Mouse (Mus musculus): ENCODE data around the gene Babam2. TPM values are rescaled to one million over a fixed set of nuclear protein-coding genes. Genes with fewer than 3 reads are reported as not detected.
"Not testable (repeated sequence)": the region's sequence is repeated elsewhere in the genome, so short reads cannot be mapped to it uniquely, and the experiment has no call there.

Babam2 gene
- polyA plus RNA-seq, 1 experiment from 2014 or later, result 53.2 TPM

DNA sequence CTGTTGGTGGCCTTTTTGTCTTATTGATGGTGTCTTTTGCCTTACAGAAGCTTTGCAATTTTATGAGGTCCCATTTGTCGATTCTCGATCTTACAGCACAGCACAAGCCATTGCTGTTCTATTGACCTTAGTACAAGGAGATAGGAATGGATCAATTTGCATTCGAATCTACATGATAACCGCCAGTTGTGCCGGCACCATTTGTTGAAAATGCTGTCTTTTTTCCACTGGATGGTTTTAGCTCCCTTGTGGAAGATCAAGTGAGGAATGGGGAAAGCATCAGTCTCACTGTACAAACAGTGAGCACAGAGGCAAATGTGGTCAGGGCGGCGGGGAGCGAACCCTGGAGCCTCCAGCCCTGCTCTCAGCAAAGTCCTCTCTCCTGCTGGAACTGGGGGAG lies 106.7 kb downstream of the Babam2 start:
- not testable (repeated sequence) for H3K4me2 ChIP-seq; H3K9me3 ChIP-seq; H3K27ac ChIP-seq; H3K9ac ChIP-seq; H3K36me3 ChIP-seq (replicated peaks); H3K4me1 ChIP-seq; ATAC-seq (replicated peaks); H3K4me3 ChIP-seq; H3K27me3 ChIP-seq (replicated peaks)
- WGBS, result 89% methylated on average over 8 of the region's 8 CpGs

DNA sequence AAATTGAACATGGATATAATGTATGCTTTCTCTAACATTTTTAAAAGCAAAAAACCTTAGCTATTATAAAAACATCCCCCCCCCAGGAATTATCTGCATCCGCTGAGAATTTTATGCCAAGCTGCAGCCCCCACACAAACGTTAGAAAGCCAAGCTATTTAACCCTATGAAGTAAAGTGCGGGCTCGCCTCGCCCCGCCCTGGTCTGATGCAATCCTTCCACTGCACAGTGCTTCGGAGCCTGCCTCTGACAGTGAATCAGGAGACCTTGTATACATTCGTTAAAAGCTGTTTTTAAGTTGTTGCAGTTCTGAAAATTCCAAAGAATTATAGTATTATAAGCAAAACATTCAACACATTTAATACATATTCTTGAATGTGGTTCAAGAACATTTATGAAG lies 107.3 kb downstream of the Babam2 start:
- Histone ChIP-seq H3K9me3 (no peaks in the 10 kb centered on the region), H3K4me1 (no peaks in the 10 kb centered on the region), H3K4me3 (no peak overlapping the region), H3K27me3 (replicated peaks) (no peaks in the 10 kb centered on the region), H3K36me3 (replicated peaks) (no peaks in the 10 kb centered on the region), H3K9ac (no peak overlapping the region), H3K4me2 (no peak overlapping the region), H3K27ac (no peak overlapping the region)
- ATAC-seq (replicated peaks), result no peak
- 64% methylated on average over 8 of the region's 8 CpGs for WGBS

DNA sequence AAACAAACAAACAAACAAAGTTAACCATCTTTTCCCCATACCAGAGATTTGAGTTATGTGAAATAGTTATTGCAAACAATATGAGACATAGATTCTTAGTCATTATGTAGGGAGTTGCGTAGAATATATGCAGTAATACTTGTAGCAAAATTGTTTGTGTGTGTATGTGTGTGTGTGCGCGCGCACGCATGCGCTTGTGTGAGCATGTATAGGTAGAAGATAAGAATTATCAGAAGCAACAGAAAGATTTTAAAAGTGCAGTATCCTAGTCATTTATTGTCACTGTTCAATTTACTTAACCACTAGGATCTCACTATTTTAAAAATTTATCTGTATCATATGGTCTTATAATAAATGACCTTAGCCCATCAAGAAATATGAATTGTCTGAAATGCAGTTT lies 109.8 kb downstream of the Babam2 start:
- no peak overlapping the region for H3K9ac ChIP-seq
- no peaks in the 10 kb centered on the region for H3K27me3 ChIP-seq (replicated peaks)
- H3K9me3 ChIP-seq, result no peaks in the 10 kb centered on the region
- no peak overlapping the region for H3K27ac ChIP-seq
- H3K4me2 ChIP-seq, result no peak overlapping the region
- H3K36me3 ChIP-seq (replicated peaks), result no peaks in the 10 kb centered on the region
- no peak for ATAC-seq (replicated peaks)
- no peak overlapping the region for H3K4me3 ChIP-seq
- H3K4me1 ChIP-seq, result no peaks in the 10 kb centered on the region
- WGBS, result 98% methylated on average over 6 of the region's 6 CpGs

DNA sequence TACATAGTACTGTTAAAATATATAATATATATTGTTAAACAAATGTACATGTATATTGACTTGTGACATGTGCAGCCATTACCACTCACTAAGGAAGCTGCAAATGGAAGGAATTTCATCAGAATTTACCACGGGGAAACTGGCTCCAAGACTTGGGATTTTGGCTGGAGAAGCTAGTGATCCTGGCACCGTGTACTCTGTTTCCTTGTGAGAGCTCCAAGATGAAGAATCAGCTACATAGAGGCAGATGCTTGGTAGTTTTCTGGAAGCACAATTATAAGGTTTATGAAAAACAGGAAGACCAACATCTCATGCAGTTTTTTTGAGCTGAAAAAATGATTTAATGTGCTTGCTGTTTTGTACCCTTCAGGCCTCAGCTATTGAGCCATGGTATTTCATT lies 110.8 kb downstream of the Babam2 start:
- Histone ChIP-seq H3K36me3 (replicated peaks) (no peaks in the 10 kb centered on the region), H3K9me3 (no peaks in the 10 kb centered on the region), H3K27me3 (replicated peaks) (no peaks in the 10 kb centered on the region), H3K9ac (no peak overlapping the region), H3K27ac (no peak overlapping the region), H3K4me1 (no peaks in the 10 kb centered on the region), H3K4me2 (no peak overlapping the region), H3K4me3 (no peak overlapping the region)
- ATAC-seq (replicated peaks), result no peak
- 82% methylated on average over 2 of the region's 2 CpGs for WGBS

DNA sequence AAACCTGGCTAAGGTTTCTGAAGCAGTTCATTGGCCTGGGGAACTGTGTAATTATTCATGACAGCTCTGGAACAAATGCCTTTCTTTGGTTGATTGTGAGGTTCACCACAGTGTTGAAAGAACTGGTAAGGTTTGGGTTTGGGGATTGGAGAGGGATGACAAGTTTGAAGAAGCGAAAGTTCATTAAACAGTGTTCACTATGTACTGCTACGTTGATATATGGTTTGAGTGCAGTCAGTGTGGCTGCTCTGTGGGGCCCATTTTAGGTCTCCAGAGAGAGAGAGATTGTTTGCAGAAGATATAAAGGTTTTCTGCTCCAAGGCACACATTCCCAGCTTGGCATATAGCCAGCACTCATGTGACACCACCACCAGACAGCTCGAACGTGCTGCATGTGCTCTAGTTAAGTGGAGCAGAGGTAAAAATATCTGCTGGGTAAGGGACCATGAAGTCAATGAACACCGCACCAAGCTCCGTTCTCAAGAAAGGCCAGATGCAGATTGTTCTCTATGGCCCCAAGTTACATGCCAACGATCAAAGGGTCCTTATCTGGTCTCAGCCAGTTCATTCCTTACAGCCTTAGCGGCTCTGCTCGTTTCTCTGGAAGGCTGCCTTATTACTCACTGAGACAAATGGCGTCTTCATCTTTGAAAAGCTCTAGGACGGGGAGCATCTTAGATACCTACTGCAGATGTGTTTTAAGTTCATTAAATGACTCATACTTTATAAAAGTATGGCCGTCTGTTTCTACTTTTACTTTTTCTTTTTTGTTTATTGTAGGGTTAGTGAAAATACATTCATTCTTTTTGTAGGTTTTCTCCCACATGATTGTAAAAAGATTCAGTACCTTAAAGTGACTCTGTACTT lies 113.5 kb downstream of the Babam2 start:
- ATAC-seq (replicated peaks), result no peak
- no peak overlapping the region for H3K4me3 ChIP-seq
- no peaks in the 10 kb centered on the region for H3K27me3 ChIP-seq (replicated peaks)
- H3K36me3 ChIP-seq (replicated peaks), result no peaks in the 10 kb centered on the region
- H3K9me3 ChIP-seq, result no peaks in the 10 kb centered on the region
- no peak overlapping the region for H3K9ac ChIP-seq
- H3K4me1 ChIP-seq, result no peaks in the 10 kb centered on the region
- WGBS, result 42% methylated on average over 12 of the region's 12 CpGs
- no peak overlapping the region for H3K4me2 ChIP-seq
- H3K27ac ChIP-seq, result no peak overlapping the region

DNA sequence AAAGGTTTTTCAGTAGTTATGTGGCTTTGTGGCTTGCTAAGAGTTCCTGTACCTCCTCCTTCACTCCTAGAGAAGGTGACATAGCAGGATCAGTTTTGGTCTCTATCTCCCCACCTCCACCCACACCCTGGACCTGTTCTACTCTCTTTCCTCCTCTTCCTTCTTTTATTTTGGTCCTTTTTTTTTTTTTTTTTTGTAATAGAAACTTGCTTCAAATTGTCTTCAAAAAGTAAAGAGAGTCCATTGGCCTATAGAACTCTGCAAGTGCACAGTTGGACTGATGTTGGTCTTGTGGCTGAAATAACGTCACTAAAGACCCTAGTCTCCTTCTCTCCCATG lies 114.1 kb downstream of the Babam2 start:
- H3K4me1 ChIP-seq, result no peaks in the 10 kb centered on the region
- no peak for ATAC-seq (replicated peaks)
- 83% methylated on average over 1 of the region's 1 CpGs for WGBS
- no peak overlapping the region for H3K4me3 ChIP-seq
- H3K36me3 ChIP-seq (replicated peaks), result no peaks in the 10 kb centered on the region
- no peak overlapping the region for H3K9ac ChIP-seq
- no peak overlapping the region for H3K4me2 ChIP-seq
- no peak overlapping the region for H3K27ac ChIP-seq
- no peaks in the 10 kb centered on the region for H3K9me3 ChIP-seq
- H3K27me3 ChIP-seq (replicated peaks), result no peaks in the 10 kb centered on the region

DNA sequence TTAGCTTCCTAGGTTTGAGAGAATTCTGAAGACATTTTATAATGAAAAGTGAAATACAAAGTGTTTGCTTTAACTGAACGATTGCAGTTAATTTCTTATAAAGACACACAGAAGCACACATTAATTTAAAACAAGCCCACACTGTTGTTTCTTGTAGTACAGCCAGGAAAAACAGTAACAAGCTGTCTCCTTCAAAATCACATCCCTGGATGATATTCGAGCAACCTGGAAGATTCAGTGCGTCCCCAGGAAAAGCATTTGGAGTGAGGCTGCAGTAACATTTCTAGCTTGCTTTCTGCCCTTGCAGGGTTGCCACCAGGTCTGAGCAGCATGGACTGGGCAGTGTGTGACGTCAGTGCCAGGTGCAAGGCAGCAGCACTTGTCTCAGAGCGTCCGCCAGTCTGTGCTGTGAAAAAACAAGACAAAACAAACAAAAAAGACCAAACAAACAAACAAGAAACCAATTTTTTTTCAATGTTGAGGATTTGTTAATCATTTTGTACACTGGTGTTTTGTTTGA lies 115.7 kb downstream of the Babam2 start:
- H3K27ac ChIP-seq, result no peak overlapping the region
- ATAC-seq (replicated peaks), result no peak
- no peaks in the 10 kb centered on the region for H3K27me3 ChIP-seq (replicated peaks)
- H3K36me3 ChIP-seq (replicated peaks), result no peaks in the 10 kb centered on the region
- no peak overlapping the region for H3K4me2 ChIP-seq
- 81% methylated on average over 6 of the region's 6 CpGs for WGBS
- no peaks in the 10 kb centered on the region for H3K4me1 ChIP-seq
- H3K9me3 ChIP-seq, result no peaks in the 10 kb centered on the region
- no peak overlapping the region for H3K4me3 ChIP-seq
- H3K9ac ChIP-seq, result no peak overlapping the region

DNA sequence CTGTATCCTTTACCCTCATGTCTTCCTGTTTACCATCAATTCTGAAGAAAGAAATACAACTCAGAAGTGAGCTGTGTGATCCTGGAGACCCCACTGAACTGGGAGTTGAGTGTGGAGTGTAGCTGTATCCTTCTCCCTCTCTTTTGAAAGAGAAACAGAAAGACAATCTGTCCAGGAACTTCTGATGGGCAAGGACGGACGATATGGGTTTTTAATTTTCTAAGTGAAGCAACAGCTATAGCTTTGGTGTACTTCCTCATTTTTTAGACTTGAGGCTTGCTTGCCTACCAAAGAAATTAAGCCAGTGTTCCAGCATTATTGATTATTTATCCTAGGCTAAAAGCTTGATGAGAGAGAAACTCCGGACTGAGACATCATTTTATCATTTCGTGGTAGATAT lies 116.6 kb downstream of the Babam2 start:
- H3K4me3 ChIP-seq, result no peak overlapping the region
- WGBS, result 88% methylated on average over 4 of the region's 4 CpGs
- H3K9me3 ChIP-seq, result no peaks in the 10 kb centered on the region
- no peaks in the 10 kb centered on the region for H3K4me1 ChIP-seq
- ATAC-seq (replicated peaks), result no peak
- H3K9ac ChIP-seq, result no peak overlapping the region
- no peak overlapping the region for H3K4me2 ChIP-seq
- H3K27me3 ChIP-seq (replicated peaks), result no peaks in the 10 kb centered on the region
- no peaks in the 10 kb centered on the region for H3K36me3 ChIP-seq (replicated peaks)
- no peak overlapping the region for H3K27ac ChIP-seq

DNA sequence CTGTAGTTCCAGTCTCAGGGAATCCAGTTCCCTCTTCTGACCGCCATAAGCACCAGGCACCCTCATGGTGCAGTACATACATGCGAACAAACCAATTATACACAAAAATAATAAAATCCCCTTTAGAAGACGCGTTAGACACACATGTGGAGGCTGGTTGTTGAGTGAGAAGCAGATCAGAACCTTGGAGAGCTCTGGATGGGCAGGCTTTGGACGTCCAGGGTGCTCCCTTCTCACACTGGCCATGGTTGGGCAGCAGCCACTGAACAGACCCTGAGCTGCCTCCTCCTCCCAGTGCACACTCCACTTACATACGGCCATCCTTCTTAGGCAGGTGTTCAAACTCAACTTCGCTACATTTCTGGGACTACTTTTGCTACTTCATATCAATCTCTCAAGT lies 117.6 kb downstream of the Babam2 start:
- ATAC-seq (replicated peaks), result no peak
- Histone ChIP-seq H3K27ac (no peak overlapping the region), H3K4me1 (no peaks in the 10 kb centered on the region), H3K4me3 (no peak overlapping the region), H3K9me3 (no peaks in the 10 kb centered on the region), H3K27me3 (replicated peaks) (no peaks in the 10 kb centered on the region), H3K36me3 (replicated peaks) (no peaks in the 10 kb centered on the region), H3K9ac (no peak overlapping the region), H3K4me2 (no peak overlapping the region)
- 79% methylated on average over 7 of the region's 7 CpGs for WGBS

DNA sequence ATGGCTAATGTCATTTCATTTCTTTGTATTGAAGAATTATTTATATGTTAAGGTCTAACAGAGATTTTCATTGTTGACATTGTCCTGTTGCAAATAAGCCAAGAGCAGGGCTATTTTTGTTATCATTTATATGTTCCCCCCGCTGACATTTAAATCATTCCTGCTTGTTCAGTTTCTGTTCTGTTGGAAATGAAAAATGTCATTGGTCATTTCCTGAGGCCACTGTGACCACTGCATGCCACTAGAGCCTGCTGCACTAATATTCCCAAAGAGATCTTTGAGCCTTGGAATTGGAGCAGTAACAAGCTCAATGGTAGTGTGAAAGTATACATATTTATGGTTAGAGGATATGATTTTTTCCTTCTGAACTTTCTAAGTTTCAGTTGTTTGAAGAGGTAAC lies 118.6 kb downstream of the Babam2 start:
- Histone ChIP-seq H3K9me3 (no peaks in the 10 kb centered on the region), H3K4me1 (no peaks in the 10 kb centered on the region), H3K4me2 (no peak overlapping the region), H3K9ac (no peak overlapping the region), H3K4me3 (no peak overlapping the region), H3K27ac (no peak overlapping the region), H3K36me3 (replicated peaks) (no peaks in the 10 kb centered on the region), H3K27me3 (replicated peaks) (no peaks in the 10 kb centered on the region)
- WGBS, result 87% methylated on average over 1 of the region's 1 CpGs
- ATAC-seq (replicated peaks), result no peak

DNA sequence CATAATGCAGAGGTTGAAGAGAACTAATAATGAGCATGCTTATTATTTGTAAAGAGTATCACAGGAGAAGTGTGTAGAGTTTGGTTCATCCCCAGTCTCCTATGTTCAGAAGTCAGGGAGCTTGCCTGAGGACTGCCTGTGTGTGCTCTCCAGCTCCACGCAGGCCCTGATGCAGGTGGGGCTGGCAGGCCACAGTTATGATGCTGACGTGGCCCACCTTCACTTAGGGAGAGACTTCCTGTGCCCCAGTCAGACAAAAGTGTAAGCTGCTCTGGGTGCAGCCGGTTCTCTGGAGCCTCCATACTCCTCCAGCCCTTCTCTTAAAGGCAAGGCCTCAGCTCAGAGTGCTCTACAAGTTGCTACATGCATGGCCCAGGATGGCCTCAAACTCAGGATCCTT lies 123.3 kb downstream of the Babam2 start:
- no peak overlapping the region for H3K4me3 ChIP-seq
- WGBS, result 87% methylated on average over 3 of the region's 3 CpGs

DNA sequence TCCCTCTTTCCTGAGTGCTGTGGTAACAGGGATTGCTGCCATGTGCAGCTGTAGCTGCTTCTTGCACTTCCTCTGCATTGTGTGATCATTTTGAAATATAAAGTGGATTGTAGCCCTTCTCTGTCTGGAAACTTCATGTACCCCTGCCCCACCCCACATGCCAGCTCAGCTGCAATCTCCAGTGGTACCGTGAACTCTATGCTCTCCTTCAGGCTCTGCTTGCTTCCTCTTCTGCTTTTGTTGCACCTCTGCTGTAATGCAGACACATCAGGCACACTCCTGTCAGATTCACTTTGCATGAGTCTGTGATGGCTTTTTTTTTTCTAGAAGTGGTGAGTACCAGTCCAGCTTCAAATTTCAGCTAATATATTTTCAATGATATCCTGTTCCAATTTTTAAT lies 123.7 kb downstream of the Babam2 start:
- H3K27me3 ChIP-seq (replicated peaks), result no peaks in the 10 kb centered on the region
- H3K36me3 ChIP-seq (replicated peaks), result no peaks in the 10 kb centered on the region
- no peak for ATAC-seq (replicated peaks)
- no peak overlapping the region for H3K27ac ChIP-seq
- no peak overlapping the region for H3K4me2 ChIP-seq
- no peak overlapping the region for H3K4me3 ChIP-seq
- H3K9me3 ChIP-seq, result no peaks in the 10 kb centered on the region
- no peaks in the 10 kb centered on the region for H3K4me1 ChIP-seq
- H3K9ac ChIP-seq, result no peak overlapping the region
- WGBS, result 95% methylated on average over 1 of the region's 1 CpGs

More for the DNA sequence above, 123.3 kb downstream of the Babam2 start:
- no peaks in the 10 kb centered on the region for H3K36me3 ChIP-seq (replicated peaks)
- no peaks in the 10 kb centered on the region for H3K9me3 ChIP-seq
- H3K4me1 ChIP-seq, result no peaks in the 10 kb centered on the region
- no peak overlapping the region for H3K9ac ChIP-seq
- no peak overlapping the region for H3K4me2 ChIP-seq
- no peak for ATAC-seq (replicated peaks)
- H3K27me3 ChIP-seq (replicated peaks), result no peaks in the 10 kb centered on the region
- H3K27ac ChIP-seq, result no peak overlapping the region

DNA sequence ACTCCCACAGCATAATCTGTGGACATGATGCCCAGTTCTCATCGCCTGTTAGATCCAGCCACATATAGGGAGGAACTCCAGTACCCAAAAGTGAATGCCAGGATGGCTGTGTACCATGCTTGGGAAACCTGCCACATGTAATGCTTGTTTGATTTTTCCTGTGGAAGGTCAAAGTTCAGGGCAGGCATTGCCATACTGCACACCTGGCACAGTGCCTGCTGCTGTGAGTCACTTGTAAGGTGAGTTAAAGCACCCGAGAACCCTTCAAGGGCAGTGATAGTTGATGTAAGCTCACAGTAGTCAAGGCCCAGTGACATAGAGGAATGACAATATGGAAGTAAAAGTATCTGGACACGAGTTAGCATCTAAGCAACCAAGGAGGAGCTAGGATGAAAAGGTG lies 126.2 kb downstream of the Babam2 start:
- Histone ChIP-seq H3K9me3 (no peaks in the 10 kb centered on the region), H3K4me1 (no peaks in the 10 kb centered on the region)

More for the DNA sequence above, 126.2 kb downstream of the Babam2 start:
- no peaks in the 10 kb centered on the region for H3K27me3 ChIP-seq (replicated peaks)
- no peak for ATAC-seq (replicated peaks)
- no peak overlapping the region for H3K4me3 ChIP-seq
- WGBS, result 86% methylated on average over 3 of the region's 3 CpGs
- H3K9ac ChIP-seq, result no peak overlapping the region
- no peaks in the 10 kb centered on the region for H3K36me3 ChIP-seq (replicated peaks)
- H3K27ac ChIP-seq, result no peak overlapping the region
- H3K4me2 ChIP-seq, result no peak overlapping the region
